Mouse (Mus musculus) left cerebral cortex, postnatal 14 days (tissue): Measurements from ENCODE around the gene Fdps. TPM values are rescaled to one million over a fixed set of nuclear protein-coding genes. Genes with fewer than 3 reads are reported as not detected.
A peak's percentile ranks its signal among the peaks of the same experiment; 100 is the strongest.

Source experiments
- DNase-seq, 2 experiments: peaks; one replicate each; pipeline ENCODE4 v3.0.0; 2021 to 2022; ENCODE audit warnings: low spot score in 2 of 2, mixed read lengths in 1 of 2
- intact Hi-C: fragments of 180-260 bp; cut with DNase I; formaldehyde crosslinking; loops from one replicate; pipeline ENCODE4 v1.15.1; 2025
- long read RNA-seq, 2 experiments: library from polyadenylated mRNA; stranded (forward); transcript quantifications; one replicate each; pipeline ENCODE4 v2.0.0; 2021
- total RNA-seq, 2 experiments: library from RNA; stranded (reverse); gene quantifications; 2 replicates each; pipeline ENCODE4 v1.2.3; 2021

The Fdps gene
- 100 to 1,000 TPM in 1 of 2 experiments, 10 to 100 TPM in 1; 97.9 to 102 TPM for total RNA-seq
- long read RNA-seq, experiment 1, transcript Fdps-203 (11 exons, 1,382 nt), result minor isoform, 8 of 58 reads
- long read RNA-seq, experiment 1, transcript Fdps-201 (10 exons, 1,237 nt), result major isoform, 45 of 58 reads
- long read RNA-seq, experiment 1, partial matches to known transcripts, result 1 of 58 reads
- long read RNA-seq, experiment 1, other reads (novel, unspliced or antisense), result 1 of 58 reads
- long read RNA-seq, experiment 2, transcript Fdps-201 (10 exons, 1,237 nt), result major isoform, 47 of 57 reads
- long read RNA-seq, experiment 2, partial matches to known transcripts, result 6 of 57 reads
- long read RNA-seq, experiment 2, other reads (novel, unspliced or antisense), result 2 of 57 reads

DNA sequence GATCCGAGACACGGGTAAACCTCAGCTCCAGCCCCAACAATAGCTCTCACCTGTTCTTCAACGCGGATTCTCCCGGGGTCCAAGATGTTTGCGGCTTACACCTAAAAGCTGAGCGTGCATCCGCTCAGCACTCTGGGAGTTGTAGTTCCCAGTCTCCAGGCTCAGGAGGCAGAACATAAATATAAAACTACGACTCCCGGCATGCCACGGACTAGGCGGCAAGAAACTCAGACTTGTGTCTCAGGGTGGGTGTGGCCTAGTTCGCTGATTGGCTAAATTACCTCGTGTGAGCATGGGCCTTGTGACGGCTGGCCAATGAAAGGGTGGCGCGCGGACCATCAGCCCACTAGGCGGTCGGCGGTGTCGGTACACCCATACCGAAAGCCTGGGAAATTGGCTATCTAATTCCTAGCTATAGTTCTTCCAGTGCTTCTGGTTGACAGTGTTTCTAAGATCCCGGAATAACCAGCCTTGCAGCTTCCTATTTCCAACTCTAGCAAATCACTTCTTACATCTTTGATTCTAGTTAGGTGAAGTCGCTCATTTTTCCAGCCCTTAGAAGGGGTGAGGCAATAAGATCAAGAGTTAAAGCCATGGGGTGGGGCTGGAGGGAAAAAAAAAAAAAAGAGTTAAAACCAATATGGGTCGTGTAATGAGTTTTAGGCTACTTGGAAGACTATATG lies at the start of gene Fdps:
Fdps (minus strand) TSS at position 148 of the 683 bp plus-strand sequence.
- DNase-seq, result peak; percentile 98 to 99
- intact Hi-C loops, result no loop called here

DNA sequence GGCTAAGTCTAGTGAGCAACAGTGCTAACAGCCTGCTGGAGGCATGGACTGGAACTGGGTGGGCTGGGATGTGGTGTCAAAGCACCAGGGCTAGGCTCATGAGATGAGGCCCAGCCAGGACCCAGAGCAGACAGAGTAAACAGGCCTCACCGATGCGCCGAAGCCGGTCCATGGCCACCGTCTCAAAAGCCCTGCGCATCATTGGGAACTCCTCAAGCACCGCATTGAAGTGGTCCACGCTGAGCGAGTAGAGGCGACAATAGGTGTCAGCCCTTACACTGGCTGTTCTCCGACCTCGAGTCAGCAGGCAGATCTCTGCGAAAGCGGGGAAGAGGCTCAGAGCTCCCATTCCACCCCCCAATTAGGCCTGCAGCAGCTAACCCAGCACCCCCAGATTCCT lies 46.8 kb upstream of the Fdps start:
- intact Hi-C loops, result loop anchor here (10.0 kb wide), 1 partner anchor 204 kb away; no protein-coding TSS in a partner anchor
- no peak for DNase-seq

GRCm38 (mm10) chr3:89147979-89148311 lies 46.2 kb upstream of the Fdps start:
- intact Hi-C loops, result loop anchor here (10.0 kb wide), 1 partner anchor 203 kb away; no protein-coding TSS in a partner anchor
- DNase-seq, result no peak

GRCm38 (mm10) chr3:89147101-89147978 lies 45.6 kb upstream of the Fdps start:
- no peak for DNase-seq
- intact Hi-C loops, result loop anchor here (10.0 kb wide), 1 partner anchor 203 kb away; no protein-coding TSS in a partner anchor

- DNase-seq, result no peak
- intact Hi-C loops, result loop anchor here (10.0 kb wide), 1 partner anchor 201 kb away; no protein-coding TSS in a partner anchor
Observed at GRCm38 (mm10) chr3:89145566-89145965, 43.8 kb upstream of the Fdps start.

DNA sequence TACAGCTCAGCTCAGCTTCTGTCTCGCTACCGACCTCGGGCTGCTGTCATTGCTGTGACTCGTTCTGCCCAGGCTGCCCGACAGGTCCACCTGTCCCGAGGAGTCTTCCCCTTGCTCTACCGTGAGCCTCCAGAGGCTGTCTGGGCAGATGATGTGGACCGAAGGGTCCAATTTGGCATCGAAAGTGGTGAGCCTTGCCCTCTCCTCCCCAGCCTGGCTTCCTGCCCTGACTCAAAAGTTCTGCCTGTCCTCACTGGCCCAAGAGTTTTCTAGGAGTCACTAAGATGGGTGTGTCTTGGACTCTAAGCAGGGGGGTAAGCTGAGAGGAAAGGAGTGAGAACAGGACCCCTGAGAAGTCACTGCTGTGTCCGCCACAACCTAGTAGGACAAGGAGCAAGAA lies 43.1 kb upstream of the Fdps start:
- DNase-seq, result no peak
- intact Hi-C loops, result loop anchor here (10.0 kb wide), 1 partner anchor 200 kb away; no protein-coding TSS in a partner anchor

GRCm38 (mm10) chr3:89136365-89136764 lies 34.6 kb upstream of the Fdps start:
- no peak for DNase-seq
- intact Hi-C loops, result no loop called here

DNA sequence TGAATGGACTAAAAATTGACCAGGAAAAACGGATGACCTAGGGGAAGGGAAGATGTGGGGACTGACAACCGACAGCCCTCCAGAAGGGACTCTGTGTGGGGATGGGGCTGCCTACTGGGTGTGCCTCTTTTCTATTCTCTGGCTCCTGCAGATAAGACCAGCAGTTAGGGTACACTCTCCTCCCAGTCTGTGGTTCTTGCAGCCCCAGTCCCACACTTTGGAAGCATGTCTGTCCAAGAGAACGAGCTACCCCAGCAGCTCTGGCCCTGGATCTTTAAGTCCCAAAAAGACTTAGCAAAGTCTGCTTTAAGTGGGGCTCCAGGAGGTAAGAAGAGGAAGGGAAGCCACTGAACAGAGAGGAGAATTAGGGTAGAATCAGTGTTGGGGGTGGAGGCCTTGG lies 34.2 kb upstream of the Fdps start, which contains the start of gene Pklr:
Pklr (plus strand) TSS at position 185 of the 400 bp plus-strand sequence.
- DNase-seq, result no peak
- intact Hi-C loops, result no loop called here

DNA sequence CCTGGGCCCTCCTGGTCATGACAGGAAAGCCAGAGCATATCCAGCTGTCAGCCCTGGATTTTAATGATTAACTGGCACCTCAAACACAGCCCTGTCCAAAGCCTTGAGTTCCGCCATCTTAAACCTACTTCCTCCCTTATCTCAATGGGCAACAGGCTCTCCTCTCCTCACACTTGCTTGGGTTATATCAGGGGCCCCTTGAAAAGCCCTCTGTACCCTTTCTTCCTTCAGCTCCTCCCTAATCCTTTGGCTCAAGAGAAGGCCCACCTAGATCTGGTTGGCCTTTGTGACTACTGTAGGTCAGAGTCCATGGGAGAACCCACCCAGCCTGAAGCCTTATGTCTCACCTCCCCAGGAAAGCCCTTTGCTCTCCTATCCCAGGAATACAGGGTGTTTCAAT lies 32.0 kb upstream of the Fdps start:
- intact Hi-C loops, result no loop called here
- DNase-seq, result no peak

DNA sequence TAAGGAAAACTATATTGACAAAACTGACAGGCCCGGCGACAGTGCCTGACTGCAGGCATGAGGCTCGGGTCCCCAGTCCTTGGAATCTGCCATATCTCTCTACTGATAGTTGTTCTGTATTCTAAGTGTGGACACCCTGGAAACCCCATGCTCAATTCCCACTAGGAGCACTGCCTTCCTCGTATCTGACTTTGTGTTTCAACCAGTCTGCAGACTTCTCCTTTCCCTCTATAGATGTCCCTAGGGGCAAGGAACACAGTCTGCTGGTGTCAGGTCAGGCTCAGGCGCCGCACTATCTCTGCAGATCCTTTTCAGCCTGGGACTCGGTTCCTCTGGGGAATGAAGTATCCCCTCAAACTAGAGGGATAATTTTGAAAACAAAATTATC lies 31.3 kb upstream of the Fdps start:
- intact Hi-C loops, result no loop called here
- no peak for DNase-seq

- intact Hi-C loops, result no loop called here
Observed at GRCm38 (mm10) chr3:89132285-89133062, 30.7 kb upstream of the Fdps start.

GRCm38 (mm10) chr3:89131816-89132215 lies 30.1 kb upstream of the Fdps start:
- peak; percentile 64 to 82 for DNase-seq
- intact Hi-C loops, result no loop called here

More at GRCm38 (mm10) chr3:89132285-89133062, 30.7 kb upstream of the Fdps start:
- DNase-seq, result peak; percentile 38 to 53

GRCm38 (mm10) chr3:89129908-89130307 lies 28.1 kb upstream of the Fdps start:
- DNase-seq, result no peak
- intact Hi-C loops, result no loop called here

GRCm38 (mm10) chr3:89125981-89126380 lies 24.2 kb upstream of the Fdps start:
- intact Hi-C loops, result no loop called here
- DNase-seq, result no peak

DNA sequence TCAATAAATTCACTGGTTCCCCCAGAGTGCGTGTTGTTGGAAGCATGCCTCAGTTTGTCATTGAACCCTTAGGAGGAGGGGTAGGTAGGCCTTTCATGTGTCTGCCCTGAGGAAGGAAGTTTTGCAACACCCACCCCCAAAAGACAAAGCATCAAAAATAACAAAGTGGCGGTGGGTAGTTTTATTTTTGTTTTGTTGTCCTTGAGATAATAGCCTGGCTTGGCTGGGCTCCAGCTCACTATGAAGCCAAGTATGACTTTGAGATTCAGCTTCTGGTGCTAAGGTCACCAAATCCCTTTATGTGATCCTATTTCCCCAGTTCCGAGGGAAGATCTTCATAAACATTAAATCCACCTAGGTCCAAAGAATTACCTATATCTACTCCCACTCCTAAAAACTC lies 22.5 kb upstream of the Fdps start:
- intact Hi-C loops, result no loop called here
- DNase-seq, result no peak

DNA sequence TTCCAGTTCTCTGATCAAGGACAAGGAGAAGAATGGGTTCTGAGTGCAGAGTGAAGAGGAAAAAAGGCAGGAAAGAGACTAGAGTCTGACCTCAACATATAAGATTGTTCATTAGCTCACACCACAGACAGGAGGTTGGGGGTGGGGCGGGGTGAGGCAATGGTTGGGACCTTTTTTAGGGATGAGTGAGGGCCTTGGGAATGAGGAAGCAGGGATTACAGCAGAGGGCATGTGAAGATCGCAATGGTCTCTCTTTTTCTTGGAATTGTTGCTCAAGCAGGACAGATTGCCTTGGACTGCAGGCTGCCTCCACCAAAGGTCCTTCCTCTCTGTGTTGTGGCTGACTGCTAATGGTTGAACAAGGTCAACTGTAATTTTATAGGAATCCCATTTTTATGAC lies 21.6 kb upstream of the Fdps start:
- intact Hi-C loops, result no loop called here

GRCm38 (mm10) chr3:89115522-89115921 lies 13.8 kb upstream of the Fdps start:
- peak in 1 of 2 experiments; percentile 36 for DNase-seq
- intact Hi-C loops, result loop anchor here (5.0 kb wide), 2 partner anchors 42 to 97 kb away; no protein-coding TSS in a partner anchor

More for the DNA sequence above, 21.6 kb upstream of the Fdps start:
- no peak for DNase-seq

DNA sequence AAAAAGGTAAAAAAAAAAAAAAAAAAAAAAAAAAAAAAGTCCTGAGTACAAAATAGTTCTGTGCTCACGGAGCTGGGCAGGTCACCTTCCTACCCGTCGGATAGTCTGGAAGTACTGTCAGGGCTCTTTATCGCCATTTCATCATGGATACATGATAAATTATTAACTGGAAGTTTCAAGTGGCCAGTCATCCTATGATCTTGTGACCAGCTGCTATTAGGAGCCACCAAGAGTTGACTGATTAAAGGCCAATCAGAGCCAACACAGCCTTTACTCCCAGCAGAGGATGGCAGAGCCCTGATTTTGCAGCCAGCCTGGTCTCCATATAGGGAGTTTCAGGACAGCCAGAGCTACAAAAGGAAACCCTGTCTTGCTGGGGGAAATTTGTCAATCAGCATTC lies 11.3 kb upstream of the Fdps start:
- intact Hi-C loops, result no loop called here
- no peak for DNase-seq

- DNase-seq, result no peak
- intact Hi-C loops, result no loop called here
Observed at GRCm38 (mm10) chr3:89108146-89108545, 6.4 kb upstream of the Fdps start.
